Mouse (Mus musculus): ENCODE results near the gene Mreg.

Gene Mreg

GRCm38 (mm10) chr1:72226887-72227481 is 14.9 kb upstream of the Mreg start:
- DNase-seq (ENCODE audit: low read depth, low spot score): no peak

DNA sequence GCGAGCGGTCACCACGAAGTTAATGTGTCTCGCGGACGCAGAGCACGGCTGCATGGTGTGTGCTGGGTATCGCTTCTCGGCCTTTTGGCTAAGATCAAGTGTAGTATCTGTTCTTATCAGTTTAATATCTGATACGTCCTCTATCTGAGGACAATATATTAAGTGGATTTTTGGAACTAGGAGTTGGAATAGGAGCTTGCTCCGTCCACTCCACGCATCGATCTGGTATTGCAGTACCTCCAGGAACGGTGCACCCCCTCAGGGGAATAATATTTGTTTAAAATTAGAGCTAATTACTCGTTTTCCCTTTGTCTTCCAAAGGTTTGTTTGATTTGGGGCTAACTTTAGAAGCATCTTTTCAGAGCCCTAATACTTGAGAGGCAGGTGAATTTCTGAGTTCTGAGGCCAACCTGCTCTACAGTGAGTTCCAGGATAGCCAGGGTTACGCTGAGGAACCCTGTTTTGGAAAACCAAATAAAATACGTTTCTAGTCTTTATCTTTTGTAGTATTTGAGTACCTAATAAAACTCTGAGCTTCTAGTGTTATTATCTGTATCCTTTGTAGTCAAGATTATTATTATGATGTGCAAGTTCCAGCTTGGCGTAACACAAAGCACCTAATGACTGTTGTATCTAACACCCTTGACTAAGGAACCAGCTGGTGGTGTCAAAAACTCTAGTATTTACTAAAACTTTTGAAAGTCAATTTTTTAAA is 14.2 kb upstream of the Mreg start:
- peak; percentile 70 for DNase-seq (ENCODE audit: low read depth, low spot score)

GRCm38 (mm10) chr1:72225720-72226171 is 13.6 kb upstream of the Mreg start:
- peak; percentile 78 for DNase-seq (ENCODE audit: low read depth, low spot score)

DNA sequence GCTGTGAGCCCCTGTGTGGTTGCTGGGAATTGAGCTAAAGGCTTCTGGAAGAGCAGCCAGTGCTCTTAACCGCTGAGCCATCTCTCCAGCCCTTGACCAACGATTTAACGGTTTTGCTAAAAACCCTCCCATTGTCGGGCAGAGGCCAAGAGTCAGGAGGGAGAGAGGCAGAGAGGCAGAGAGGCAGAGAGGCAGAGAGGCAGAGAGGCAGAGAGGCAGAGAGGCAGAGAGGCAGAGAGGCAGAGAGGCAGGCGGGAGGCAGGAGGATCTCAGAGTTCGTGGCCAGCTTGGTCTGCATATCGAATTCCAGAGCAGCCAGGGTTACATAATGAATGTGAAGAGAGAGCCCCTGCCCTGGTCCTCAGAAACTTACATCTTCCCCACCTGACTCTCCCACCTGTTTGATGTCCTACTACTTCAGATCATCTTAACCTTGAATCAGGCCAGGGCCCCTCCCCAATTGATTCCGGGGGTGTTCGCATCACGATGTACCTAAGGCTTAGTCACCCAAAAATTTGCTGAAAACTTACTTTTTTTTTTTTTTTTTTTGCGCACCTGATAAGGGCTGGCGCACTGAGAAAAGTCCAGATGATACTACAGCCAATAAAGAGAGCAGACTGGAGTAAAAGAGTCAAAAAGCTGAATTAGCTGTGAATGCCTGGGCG is 13.1 kb upstream of the Mreg start:
- no peak for DNase-seq (ENCODE audit: low read depth, low spot score)

GRCm38 (mm10) chr1:72220008-72220407 is 7.9 kb upstream of the Mreg start:
- no peak for DNase-seq (ENCODE audit: low read depth, low spot score)

GRCm38 (mm10) chr1:72219116-72219515 is 7.0 kb upstream of the Mreg start:
- no peak for DNase-seq (ENCODE audit: low read depth, low spot score)

DNA sequence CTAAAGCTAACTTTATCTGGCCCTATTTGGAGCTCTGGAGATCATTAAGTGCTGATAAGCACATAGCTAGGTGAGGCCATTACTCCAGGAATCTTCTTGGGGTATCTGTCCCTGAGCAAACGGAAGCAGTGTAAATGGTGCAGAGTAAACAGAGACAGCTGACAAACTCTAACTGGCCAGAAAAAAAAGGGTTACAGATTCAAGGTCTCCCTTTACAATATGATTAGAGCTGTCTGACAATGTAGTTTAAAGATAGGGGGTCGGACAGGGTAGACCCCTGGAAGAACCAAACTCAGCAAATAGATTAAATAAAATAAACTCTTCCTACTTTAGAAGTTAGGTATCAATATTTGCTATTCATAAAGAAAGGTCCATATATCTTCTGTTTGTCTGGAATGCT is 6.5 kb upstream of the Mreg start:
- no peak for DNase-seq (ENCODE audit: low read depth, low spot score)

- no peak for DNase-seq (ENCODE audit: low read depth, low spot score)
Measured at GRCm38 (mm10) chr1:72216761-72217160, 4.7 kb upstream of the Mreg start.

- DNase-seq (ENCODE audit: low read depth, low spot score): no peak
Measured at GRCm38 (mm10) chr1:72215174-72215573, 3.1 kb upstream of the Mreg start.

- no peak for DNase-seq (ENCODE audit: low read depth, low spot score)
Measured at GRCm38 (mm10) chr1:72214470-72214961, 2.4 kb upstream of the Mreg start.

DNA sequence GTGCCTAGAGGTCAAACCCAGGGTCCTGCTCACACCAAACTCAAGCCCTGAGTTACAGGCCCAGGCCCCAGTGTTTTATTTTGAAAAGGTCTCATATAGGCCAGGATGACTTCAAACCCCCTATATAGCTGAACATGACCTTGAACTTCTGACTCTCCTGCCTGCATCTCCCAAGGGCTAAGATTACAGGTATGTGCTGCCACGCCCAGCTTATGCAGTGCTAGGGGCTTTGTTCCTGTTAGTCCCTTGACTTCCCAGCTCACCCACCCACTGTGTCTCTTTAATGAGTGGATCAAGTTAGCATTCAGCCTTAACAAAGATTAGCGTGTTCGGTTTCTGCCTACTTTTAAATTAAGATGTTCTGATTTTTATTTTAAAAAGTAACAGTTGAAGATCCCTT is 1.8 kb upstream of the Mreg start:
- no peak for DNase-seq (ENCODE audit: low read depth, low spot score)

- DNase-seq (ENCODE audit: low read depth, low spot score): no peak
Measured at GRCm38 (mm10) chr1:72210803-72211679, 1.1 kb downstream of the Mreg start.

DNA sequence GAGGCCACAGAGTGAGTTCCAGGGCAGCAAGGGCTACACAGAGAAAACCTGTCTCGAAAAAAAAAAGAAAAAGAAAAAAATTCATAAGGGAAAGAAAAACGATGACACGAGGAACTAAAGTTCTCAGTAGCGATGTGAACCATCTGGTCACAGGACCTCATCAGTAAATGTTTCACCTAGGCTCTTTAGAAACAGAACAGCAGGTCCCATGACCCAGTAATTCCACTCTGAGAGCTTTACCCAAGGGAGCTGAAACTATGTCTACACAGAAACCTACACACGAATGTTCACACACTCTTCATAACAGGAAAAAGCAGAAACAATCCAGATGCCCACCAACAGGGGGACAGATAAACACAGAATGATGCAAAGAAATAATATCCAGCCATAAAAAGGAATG is 4.0 kb downstream of the Mreg start:
- no peak for DNase-seq (ENCODE audit: low read depth, low spot score)

- DNase-seq (ENCODE audit: low read depth, low spot score): no peak
Measured at GRCm38 (mm10) chr1:72205113-72205512, 7.0 kb downstream of the Mreg start.

DNA sequence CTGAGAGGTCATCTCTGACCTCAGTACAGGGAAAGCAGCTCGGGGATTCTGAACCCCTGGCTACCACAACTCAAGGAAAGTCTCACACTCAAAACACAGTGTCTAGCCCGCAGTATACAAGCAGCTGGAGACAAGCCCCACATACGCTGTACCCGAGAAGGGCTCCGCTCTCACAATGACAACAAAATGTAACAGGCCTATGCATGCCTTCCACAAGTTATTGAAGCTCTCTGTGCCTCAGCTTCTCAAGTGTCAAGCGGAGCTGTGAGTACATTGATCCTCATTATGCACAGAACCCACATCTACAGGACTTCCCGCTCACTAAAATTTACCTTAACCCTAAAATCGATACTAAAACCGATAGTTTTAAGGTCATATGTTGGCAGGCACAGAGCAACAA is 8.9 kb downstream of the Mreg start:
- no peak for DNase-seq (ENCODE audit: low read depth, low spot score)

DNA sequence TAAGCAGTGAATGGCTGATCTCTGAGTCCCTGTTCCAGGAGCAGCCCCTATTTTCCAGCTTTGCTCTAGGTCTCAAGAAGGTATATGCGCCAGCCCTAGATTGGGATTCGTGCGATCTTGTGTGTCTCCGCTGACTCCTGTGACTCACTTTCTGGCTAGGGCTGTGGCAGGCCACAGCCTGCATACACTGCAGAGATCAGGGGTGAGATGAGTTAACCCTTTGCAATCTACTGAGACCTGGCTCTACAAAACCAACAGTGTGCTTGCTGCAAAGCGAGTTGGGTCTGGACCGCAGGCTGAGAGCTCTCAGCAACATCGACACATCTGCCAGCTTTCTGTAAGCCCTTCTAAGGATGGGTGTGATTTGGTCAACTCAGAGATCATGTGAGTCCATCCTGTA is 9.4 kb downstream of the Mreg start:
- DNase-seq (ENCODE audit: low read depth, low spot score): no peak

GRCm38 (mm10) chr1:72202068-72202467 is 10.0 kb downstream of the Mreg start:
- DNase-seq (ENCODE audit: low read depth, low spot score): no peak

DNA sequence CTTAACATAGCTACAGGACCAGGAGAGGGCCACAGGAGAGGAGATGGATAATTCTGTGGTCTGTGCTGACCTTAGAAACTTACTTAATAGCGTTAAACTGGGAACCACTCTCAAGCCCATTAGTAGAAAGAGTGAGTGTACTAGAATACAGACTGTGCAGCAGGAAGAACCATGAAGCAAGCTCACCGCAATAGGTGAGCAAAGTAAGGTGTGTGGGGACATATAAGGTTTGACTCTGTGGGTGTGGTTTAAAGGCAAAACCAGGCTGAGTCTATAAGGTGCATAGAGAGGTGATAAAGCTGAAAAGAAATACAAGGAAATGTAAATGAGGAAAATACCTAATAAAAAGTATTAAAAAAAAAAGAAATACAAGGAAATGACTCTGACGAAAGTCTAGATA is 11.0 kb downstream of the Mreg start:
- DNase-seq (ENCODE audit: low read depth, low spot score): no peak

GRCm38 (mm10) chr1:72198142-72198806 is 13.8 kb downstream of the Mreg start:
- no peak for DNase-seq (ENCODE audit: low read depth, low spot score)

DNA sequence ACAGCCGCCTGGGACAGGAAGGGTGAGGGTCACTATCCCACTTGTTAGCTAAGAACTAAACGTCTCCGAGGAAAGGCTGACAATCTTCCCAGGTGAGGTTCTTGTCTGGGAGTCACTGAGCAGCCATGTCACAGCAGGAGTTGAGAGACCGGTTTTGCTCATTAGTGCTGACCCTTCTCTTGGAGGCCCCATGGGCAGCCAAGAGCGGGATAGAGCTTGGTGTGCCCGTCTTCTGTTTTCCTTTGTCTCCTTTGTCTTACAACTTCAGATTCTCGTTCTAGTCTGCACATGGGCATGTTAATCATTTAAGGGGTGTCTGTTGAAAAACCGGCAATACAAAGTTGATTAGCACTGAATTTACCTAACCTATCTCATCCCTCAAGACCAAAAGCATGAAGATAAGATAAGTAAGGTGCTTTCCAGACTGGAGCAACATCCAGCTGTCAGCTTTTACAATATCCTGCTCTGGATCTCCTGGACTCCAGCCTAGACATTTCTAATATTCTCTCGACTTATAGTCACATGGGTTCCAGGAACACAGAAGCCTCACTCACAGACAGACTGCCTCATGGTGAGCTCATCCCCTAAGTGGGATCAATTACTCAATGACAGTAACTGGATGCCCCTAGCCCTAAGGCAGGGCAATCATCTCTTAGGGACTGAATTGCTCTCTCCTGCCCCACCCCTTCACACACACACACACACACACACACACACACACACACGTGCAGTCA is 15.3 kb downstream of the Mreg start:
- DNase-seq (ENCODE audit: low read depth, low spot score): no peak

DNA sequence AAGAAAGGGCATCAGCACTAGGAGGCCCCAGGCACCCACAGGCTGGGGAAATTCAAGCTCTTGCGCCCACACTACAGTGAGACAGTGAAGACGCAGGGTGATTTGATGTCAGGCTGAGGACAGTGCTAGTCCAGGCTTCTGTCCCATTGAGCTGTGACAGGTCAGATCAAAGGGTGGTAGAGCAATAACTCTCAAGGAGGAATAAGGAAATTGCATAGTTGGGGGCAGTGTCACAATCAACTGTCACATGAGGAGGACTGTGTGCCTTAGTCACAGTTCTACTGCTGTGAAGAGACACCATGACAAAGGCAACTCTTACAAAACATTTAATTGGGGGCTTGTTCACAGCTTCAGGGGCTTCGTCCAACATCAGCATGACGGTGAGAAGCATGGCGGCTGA is 16.0 kb downstream of the Mreg start:
- DNase-seq (ENCODE audit: low read depth, low spot score): no peak

All from embryo, embryonic 11.5 days (tissue).